Mouse (Mus musculus) stomach, embryonic 16.5 days (tissue): ENCODE data around the gene 4931428F04Rik. TPM values are rescaled to one million over a fixed set of nuclear protein-coding genes. Genes with fewer than 3 reads are reported as not detected.
"Not testable (repeated sequence)": the region's sequence is repeated elsewhere in the genome, so short reads cannot be mapped to it uniquely, and the experiment has no call there.

ENCODE experiments used
- ATAC-seq: fragments of 200-750 bp; cut with Nextera tagmentation; 2 replicates; pipeline ENCODE4 v1.8.0; 2017; ENCODE audit warnings: moderate number of reproducible peaks, moderate TSS enrichment; ENCODE audit not compliant: insufficient read depth, low FRiP score
- H3K27ac ChIP-seq: fragments of 300-500 bp; sonication (generic); 2 replicates; pipeline ENCODE4 v1.5.1; 2014; ENCODE audit warnings: low read length
- H3K27me3 ChIP-seq: fragments of 300-500 bp; sonication (generic); 2 replicates; pipeline ENCODE4 v1.6.1; 2014; ENCODE audit warnings: low read length, control low read depth, mixed read lengths; ENCODE audit not compliant: control insufficient read depth, insufficient read depth
- H3K36me3 ChIP-seq: fragments of 300-500 bp; sonication (generic); 2 replicates; pipeline ENCODE4 v1.6.1; 2014; ENCODE audit warnings: low read length; ENCODE audit not compliant: control insufficient read depth, insufficient read depth
- H3K4me1 ChIP-seq: fragments of 300-500 bp; sonication (generic); 2 replicates; pipeline ENCODE4 v1.6.1; 2014; ENCODE audit warnings: low read length, control low read depth, mixed read lengths; ENCODE audit not compliant: control insufficient read depth, insufficient read depth
- H3K4me2 ChIP-seq: fragments of 300-500 bp; sonication (generic); 2 replicates; pipeline ENCODE4 v1.6.1; 2014; ENCODE audit warnings: low read depth, low read length, mixed read lengths
- H3K4me3 ChIP-seq: fragments of 300-500 bp; sonication (generic); replicated peaks from 2 replicates; pipeline ENCODE4 v1.5.1; 2014; ENCODE audit warnings: mild to moderate bottlenecking, low read length
- H3K9ac ChIP-seq: fragments of 300-500 bp; sonication (generic); 2 replicates; pipeline ENCODE4 v1.6.1; 2014; ENCODE audit warnings: low read length
- H3K9me3 ChIP-seq: fragments of 300-500 bp; sonication (generic); replicated peaks from 2 replicates; pipeline ENCODE4 v1.6.1; 2016; ENCODE audit warnings: low read length, control low read depth; ENCODE audit not compliant: control insufficient read depth
- WGBS: fragments of 180-500 bp; shearing (Covaris S2); extraction: QIAGEN DNeasy Blood & Tissue Kit; methylation state at CpG from one replicate; pipeline ENCODE4 v1.1.7; 2014; 5-methylcytosine and 5-hydroxymethylcytosine counted together
- polyA plus RNA-seq: library from polyadenylated mRNA; unstranded; fragments of >200 nt; fragmentation: Nextera tagmentation; extraction: Ambion mirVana; gene quantifications from 2 replicates; pipeline ENCODE4 v1.2.1, GENCODE M21; 2015

The 4931428F04Rik gene
- polyA plus RNA-seq, 1 experiment from 2014 or later: 8.0 TPM

DNA sequence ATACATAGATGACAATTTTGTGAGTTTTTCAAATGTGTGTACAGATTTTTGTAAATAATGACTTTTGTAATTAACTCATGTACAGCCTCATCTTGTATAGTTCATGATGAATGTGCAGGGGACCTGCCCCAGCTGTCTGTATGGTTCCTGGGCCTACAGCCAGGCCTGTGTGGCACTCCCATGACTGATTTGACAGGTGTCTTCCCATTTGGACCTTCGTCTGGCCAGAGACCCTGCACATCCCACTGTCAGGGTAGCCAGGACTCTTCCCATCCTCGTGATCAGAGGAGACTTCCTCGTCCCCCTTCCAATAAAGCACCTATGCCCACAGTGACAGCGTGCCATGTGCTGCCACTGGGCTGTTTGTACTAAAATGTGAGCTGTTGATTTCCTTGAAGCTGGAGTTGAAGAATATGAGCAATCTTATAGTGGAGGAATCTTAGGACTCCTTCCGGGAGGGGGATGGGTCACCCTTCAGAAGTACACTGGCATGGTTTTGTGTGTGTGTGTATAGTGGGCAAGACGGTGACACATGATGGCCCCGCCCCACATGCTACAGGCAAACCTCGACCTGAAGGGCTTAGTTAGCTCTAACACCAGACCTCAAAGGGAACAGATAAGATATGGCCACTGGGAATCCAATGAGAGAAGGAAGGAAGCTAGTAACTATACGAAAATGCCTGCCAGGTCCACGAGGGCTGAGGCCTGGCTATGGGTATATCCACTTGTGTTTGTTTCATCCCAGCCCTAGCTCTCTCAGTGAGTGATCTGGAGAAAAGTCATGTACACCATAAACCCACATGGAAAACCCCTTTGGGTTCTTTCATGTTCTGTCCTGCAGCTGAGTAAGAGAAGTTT lies 36.8 kb downstream of the 4931428F04Rik start:
- Histone ChIP-seq H3K4me2 (peak overlapping the region; percentile 98), H3K27ac (no peak overlapping the region), H3K9me3 (no peaks in the 10 kb centered on the region), H3K4me1 (peaks cover 18% of the 10 kb centered on the region), H3K4me3 (no peak overlapping the region), H3K9ac (no peak overlapping the region; the same call in 1 of the 2 replicates), H3K27me3 (no peaks in the 10 kb centered on the region), H3K36me3 (peaks cover 13% of the 10 kb centered on the region; the same call in 1 of the 2 replicates)
- ATAC-seq: no peak
- WGBS: 76% methylated on average over 10 of the region's 10 CpGs

DNA sequence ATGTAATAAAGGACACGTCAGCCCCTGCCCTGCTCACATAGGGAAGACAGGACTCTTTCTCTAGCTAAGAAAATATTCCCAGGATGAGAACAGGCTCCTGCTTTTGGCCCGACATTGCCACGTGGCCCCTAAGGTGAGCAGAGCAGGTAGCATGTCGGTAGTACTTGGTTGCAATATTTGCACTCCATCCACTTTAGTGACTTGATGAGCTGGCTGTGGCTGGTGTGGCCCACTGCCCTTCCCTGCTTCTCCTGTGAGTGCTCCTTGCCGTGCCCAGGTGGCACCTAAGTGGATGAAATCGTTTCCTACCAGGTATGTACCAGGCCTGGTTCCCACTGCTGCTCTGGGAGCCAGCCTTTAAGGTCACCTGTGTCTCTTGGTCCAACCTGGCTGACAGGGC lies 37.7 kb downstream of the 4931428F04Rik start:
- Histone ChIP-seq H3K4me1 (peaks cover 18% of the 10 kb centered on the region), H3K9me3 (no peaks in the 10 kb centered on the region), H3K27ac (no peak overlapping the region), H3K36me3 (peaks cover 13% of the 10 kb centered on the region; the same call in 1 of the 2 replicates), H3K4me2 (no peak overlapping the region), H3K4me3 (no peak overlapping the region), H3K27me3 (no peaks in the 10 kb centered on the region), H3K9ac (no peak overlapping the region)
- ATAC-seq: no peak
- WGBS: 93% methylated on average over 6 of the region's 6 CpGs

DNA sequence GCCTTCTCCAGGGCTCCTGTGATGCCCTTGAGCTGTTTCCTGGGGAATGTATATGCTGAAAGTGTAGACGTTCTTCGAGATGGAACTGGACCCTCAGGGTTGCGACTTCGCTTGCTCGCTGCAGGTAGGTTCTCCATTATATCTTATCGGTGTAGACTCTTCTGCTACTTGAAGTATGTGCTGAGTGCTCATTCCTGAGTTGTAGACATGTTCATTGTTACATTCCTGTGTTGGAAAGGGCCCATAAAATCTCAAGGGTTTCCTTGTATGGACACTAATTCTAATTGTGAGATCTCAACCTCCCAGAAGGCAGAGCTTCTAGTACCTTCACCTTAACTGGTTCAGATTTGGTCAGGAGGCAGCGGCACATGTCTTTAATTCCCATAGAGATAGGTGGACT lies 48.6 kb downstream of the 4931428F04Rik start:
- H3K36me3 ChIP-seq: 0 out of 2 replicates have a peak, but pooled peaks cover 4% of the 10 kb centered on the region
- ATAC-seq: no peak
- 93% methylated on average over 7 of the region's 7 CpGs for WGBS
- no peak overlapping the region for H3K9ac ChIP-seq
- H3K4me3 ChIP-seq: no peak overlapping the region
- H3K27me3 ChIP-seq: no peaks in the 10 kb centered on the region
- no peaks in the 10 kb centered on the region for H3K4me1 ChIP-seq
- H3K9me3 ChIP-seq: no peaks in the 10 kb centered on the region
- no peak overlapping the region for H3K4me2 ChIP-seq
- H3K27ac ChIP-seq: no peak overlapping the region

DNA sequence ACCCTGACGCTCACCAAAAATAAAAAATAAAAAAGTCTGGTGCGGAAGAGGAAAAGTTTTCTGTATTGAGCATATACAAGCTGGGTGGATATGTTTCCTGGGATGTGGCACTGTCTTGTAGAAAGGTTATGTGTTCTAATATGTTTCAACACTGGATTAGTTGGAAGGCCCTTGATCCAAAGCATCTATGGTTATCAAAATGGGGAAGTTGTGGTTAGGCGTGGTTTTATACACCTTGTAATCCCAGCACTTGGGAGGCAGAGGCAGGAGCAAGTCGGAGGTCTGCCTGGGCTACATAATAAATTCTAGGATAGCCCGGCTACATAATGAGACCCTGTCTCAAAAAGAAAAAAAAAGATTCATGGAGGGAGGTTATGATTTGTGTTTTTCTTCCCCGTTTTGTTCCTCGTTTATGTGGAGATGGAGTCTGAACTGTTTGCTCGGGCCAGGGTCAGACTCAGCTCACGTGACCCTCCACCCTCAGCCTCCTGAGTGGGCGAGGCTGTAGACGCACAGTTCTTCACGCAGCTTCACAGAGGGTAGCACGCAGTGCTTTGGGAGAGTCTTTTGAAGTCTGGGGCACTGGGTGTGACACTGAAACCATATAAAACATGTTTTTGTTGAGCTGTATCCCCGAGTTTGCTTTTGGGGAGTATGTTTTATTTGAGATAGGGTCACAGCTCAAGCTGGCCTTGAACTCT lies 52.1 kb downstream of the 4931428F04Rik start:
- Histone ChIP-seq H3K27ac (no peak overlapping the region), H3K4me3 (no peak overlapping the region), H3K9me3 (no peaks in the 10 kb centered on the region), H3K4me2 (no peak overlapping the region), H3K9ac (no peak overlapping the region), H3K4me1 (0 out of 2 replicates have a peak, but pooled peaks cover 3% of the 10 kb centered on the region), H3K36me3 (0 out of 2 replicates have a peak, but pooled peaks cover 4% of the 10 kb centered on the region), H3K27me3 (no peaks in the 10 kb centered on the region)
- ATAC-seq: no peak
- WGBS: 83% methylated on average over 14 of the region's 14 CpGs

DNA sequence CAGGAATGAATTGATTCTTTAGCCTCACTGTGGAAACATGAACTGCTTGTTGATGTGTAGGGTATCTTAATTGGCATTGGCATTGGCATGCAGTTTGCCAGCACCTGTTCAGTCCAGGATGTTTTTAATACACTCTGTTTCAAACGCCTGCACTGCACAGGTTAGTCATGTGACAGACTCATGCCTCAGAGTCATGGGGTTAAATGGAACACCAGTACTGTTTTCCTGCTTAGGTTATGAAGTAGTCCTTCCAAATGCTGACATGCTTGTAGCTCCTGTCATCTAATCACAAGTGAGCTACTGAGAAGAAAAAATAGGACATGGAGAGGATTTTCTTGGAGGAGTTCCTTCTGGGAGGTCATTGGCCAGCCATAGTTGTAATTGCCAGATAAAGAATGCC lies 54.5 kb downstream of the 4931428F04Rik start:
- 76% methylated on average over 1 of the region's 1 CpGs for WGBS
- H3K4me1 ChIP-seq: 0 out of 2 replicates have a peak, but pooled peaks cover 3% of the 10 kb centered on the region
- H3K27me3 ChIP-seq: no peaks in the 10 kb centered on the region
- H3K9me3 ChIP-seq: no peaks in the 10 kb centered on the region
- H3K9ac ChIP-seq: no peak overlapping the region
- no peak overlapping the region for H3K4me3 ChIP-seq
- H3K36me3 ChIP-seq: no peaks in the 10 kb centered on the region
- no peak for ATAC-seq
- no peak overlapping the region for H3K27ac ChIP-seq
- H3K4me2 ChIP-seq: no peak overlapping the region

GRCm38 (mm10) chr8:105233126-105233935 lies 56.3 kb downstream of the 4931428F04Rik start:
- H3K4me2 ChIP-seq: no peak overlapping the region
- WGBS: 17% methylated on average over 1 of the region's 1 CpGs
- no peak overlapping the region for H3K4me3 ChIP-seq
- no peaks in the 10 kb centered on the region for H3K36me3 ChIP-seq
- no peak for ATAC-seq
- H3K27ac ChIP-seq: no peak overlapping the region
- H3K27me3 ChIP-seq: no peaks in the 10 kb centered on the region
- no peaks in the 10 kb centered on the region for H3K9me3 ChIP-seq
- H3K4me1 ChIP-seq: 0 out of 2 replicates have a peak, but pooled peaks cover 3% of the 10 kb centered on the region
- H3K9ac ChIP-seq: no peak overlapping the region

- H3K4me1 ChIP-seq, H3K4me2 ChIP-seq, H3K9ac ChIP-seq, ATAC-seq, H3K4me3 ChIP-seq, H3K27ac ChIP-seq, H3K36me3 ChIP-seq, H3K9me3 ChIP-seq, H3K27me3 ChIP-seq: not testable (repeated sequence)
- WGBS: 91% methylated on average over 4 of the region's 4 CpGs
Measured at GRCm38 (mm10) chr8:105232321-105232693, 57.4 kb downstream of the 4931428F04Rik start.

- Histone ChIP-seq H3K36me3 (no peaks in the 10 kb centered on the region), H3K27ac (no peak overlapping the region), H3K9me3 (no peaks in the 10 kb centered on the region), H3K9ac (no peak overlapping the region), H3K4me3 (no peak overlapping the region), H3K4me2 (no peak overlapping the region), H3K4me1 (0 out of 2 replicates have a peak, but pooled peaks cover 9% of the 10 kb centered on the region), H3K27me3 (no peaks in the 10 kb centered on the region)
- WGBS: 77% methylated on average over 12 of the region's 12 CpGs
- ATAC-seq: no peak
Measured at GRCm38 (mm10) chr8:105231503-105232320, 58.0 kb downstream of the 4931428F04Rik start.
